Mouse (Mus musculus): ENCODE measurements around the gene Itgb5. TPM values are rescaled to one million over a fixed set of nuclear protein-coding genes. Genes with fewer than 3 reads are reported as not detected.

The Itgb5 gene
- polyA plus RNA-seq, 1 experiment: 0.13 TPM

GRCm38 (mm10) chr16:33914997-33915396 is 85.5 kb downstream of the Itgb5 start:
- Histone ChIP-seq H3K36me3 (ENCODE audit: control insufficient read depth) (peaks cover 3% of the 10 kb centered on the region; the same call in 1 of the 2 replicates), H3K9me3 (ENCODE audit: control insufficient read depth, low read length) (no peaks in the 10 kb centered on the region), H3K27me3 (ENCODE audit: control insufficient read depth) (no peaks in the 10 kb centered on the region), H3K4me1 (ENCODE audit: control insufficient read depth) (no peaks in the 10 kb centered on the region), H3K4me3 (replicated peaks) (no peak overlapping the region)
- no peak for TF ChIP-seq TAL1 (IDR thresholded peaks at IDR 0.05; ENCODE audit: low read length)
- no peak for TF ChIP-seq GATA1 (IDR thresholded peaks at IDR 0.05; ENCODE audit: low read length)

- Histone ChIP-seq H3K4me3 (replicated peaks) (no peak overlapping the region), H3K36me3 (ENCODE audit: control insufficient read depth) (peaks cover 6% of the 10 kb centered on the region; the same call in 1 of the 2 replicates), H3K9me3 (ENCODE audit: control insufficient read depth, low read length) (no peaks in the 10 kb centered on the region), H3K27me3 (ENCODE audit: control insufficient read depth) (no peaks in the 10 kb centered on the region), H3K4me1 (ENCODE audit: control insufficient read depth) (no peaks in the 10 kb centered on the region)
- no peak for TF ChIP-seq GATA1 (IDR thresholded peaks at IDR 0.05; ENCODE audit: low read length)
- no peak for TF ChIP-seq TAL1 (IDR thresholded peaks at IDR 0.05; ENCODE audit: low read length)
Observed at GRCm38 (mm10) chr16:33916473-33917251, 87.2 kb downstream of the Itgb5 start.

GRCm38 (mm10) chr16:33917390-33917789 is 87.9 kb downstream of the Itgb5 start:
- H3K27me3 ChIP-seq (ENCODE audit: control insufficient read depth): no peaks in the 10 kb centered on the region
- H3K9me3 ChIP-seq (ENCODE audit: control insufficient read depth, low read length): no peaks in the 10 kb centered on the region
- no peak overlapping the region for H3K4me3 ChIP-seq (replicated peaks)
- TF ChIP-seq GATA1 (IDR thresholded peaks at IDR 0.05; ENCODE audit: low read length) (no peak), TAL1 (IDR thresholded peaks at IDR 0.05; ENCODE audit: low read length) (no peak)
- peaks cover 6% of the 10 kb centered on the region; the same call in 1 of the 2 replicates for H3K36me3 ChIP-seq (ENCODE audit: control insufficient read depth)
- H3K4me1 ChIP-seq (ENCODE audit: control insufficient read depth): peaks cover 6% of the 10 kb centered on the region

GRCm38 (mm10) chr16:33917926-33918325 is 88.5 kb downstream of the Itgb5 start:
- H3K4me3 ChIP-seq (replicated peaks): no peak overlapping the region
- no peak for TF ChIP-seq TAL1 (IDR thresholded peaks at IDR 0.05; ENCODE audit: low read length)
- TF ChIP-seq GATA1 (IDR thresholded peaks at IDR 0.05; ENCODE audit: low read length): no peak
- H3K4me1 ChIP-seq (ENCODE audit: control insufficient read depth): peaks cover 11% of the 10 kb centered on the region
- peaks cover 6% of the 10 kb centered on the region; the same call in 1 of the 2 replicates for H3K36me3 ChIP-seq (ENCODE audit: control insufficient read depth)
- H3K9me3 ChIP-seq (ENCODE audit: control insufficient read depth, low read length): no peaks in the 10 kb centered on the region
- no peaks in the 10 kb centered on the region for H3K27me3 ChIP-seq (ENCODE audit: control insufficient read depth)

GRCm38 (mm10) chr16:33921514-33921913 is 92.0 kb downstream of the Itgb5 start:
- Histone ChIP-seq H3K27me3 (ENCODE audit: control insufficient read depth) (no peaks in the 10 kb centered on the region), H3K36me3 (ENCODE audit: control insufficient read depth) (peaks cover 6% of the 10 kb centered on the region; the same call in 1 of the 2 replicates), H3K4me3 (replicated peaks) (no peak overlapping the region), H3K4me1 (ENCODE audit: control insufficient read depth) (peaks cover 23% of the 10 kb centered on the region), H3K9me3 (ENCODE audit: control insufficient read depth, low read length) (no peaks in the 10 kb centered on the region)
- TF ChIP-seq GATA1 (IDR thresholded peaks at IDR 0.05; ENCODE audit: low read length) (no peak), TAL1 (IDR thresholded peaks at IDR 0.05; ENCODE audit: low read length) (no peak)

- Histone ChIP-seq H3K4me1 (ENCODE audit: control insufficient read depth) (peaks cover 23% of the 10 kb centered on the region), H3K4me3 (replicated peaks) (no peak overlapping the region), H3K9me3 (ENCODE audit: control insufficient read depth, low read length) (no peaks in the 10 kb centered on the region), H3K36me3 (ENCODE audit: control insufficient read depth) (peaks cover 6% of the 10 kb centered on the region; the same call in 1 of the 2 replicates), H3K27me3 (ENCODE audit: control insufficient read depth) (no peaks in the 10 kb centered on the region)
- TF ChIP-seq TAL1 (IDR thresholded peaks at IDR 0.05; ENCODE audit: low read length): no peak
- no peak for TF ChIP-seq GATA1 (IDR thresholded peaks at IDR 0.05; ENCODE audit: low read length)
Observed at GRCm38 (mm10) chr16:33922111-33923000, 92.9 kb downstream of the Itgb5 start.

GRCm38 (mm10) chr16:33923001-33923316 is 93.5 kb downstream of the Itgb5 start:
- Histone ChIP-seq H3K9me3 (ENCODE audit: control insufficient read depth, low read length) (no peaks in the 10 kb centered on the region), H3K4me3 (replicated peaks) (no peak overlapping the region), H3K36me3 (ENCODE audit: control insufficient read depth) (peaks cover 6% of the 10 kb centered on the region; the same call in 1 of the 2 replicates), H3K4me1 (ENCODE audit: control insufficient read depth) (peaks cover 23% of the 10 kb centered on the region), H3K27me3 (ENCODE audit: control insufficient read depth) (no peaks in the 10 kb centered on the region)
- no peak for TF ChIP-seq TAL1 (IDR thresholded peaks at IDR 0.05; ENCODE audit: low read length)
- TF ChIP-seq GATA1 (IDR thresholded peaks at IDR 0.05; ENCODE audit: low read length): no peak

- Histone ChIP-seq H3K27me3 (ENCODE audit: control insufficient read depth) (no peaks in the 10 kb centered on the region), H3K36me3 (ENCODE audit: control insufficient read depth) (peaks cover 6% of the 10 kb centered on the region; the same call in 1 of the 2 replicates), H3K4me3 (replicated peaks) (no peak overlapping the region), H3K4me1 (ENCODE audit: control insufficient read depth) (peaks cover 23% of the 10 kb centered on the region), H3K9me3 (ENCODE audit: control insufficient read depth, low read length) (no peaks in the 10 kb centered on the region)
- no peak for TF ChIP-seq GATA1 (IDR thresholded peaks at IDR 0.05; ENCODE audit: low read length)
- no peak for TF ChIP-seq TAL1 (IDR thresholded peaks at IDR 0.05; ENCODE audit: low read length)
Observed at GRCm38 (mm10) chr16:33923758-33924157, 94.3 kb downstream of the Itgb5 start.

- TF ChIP-seq GATA1 (IDR thresholded peaks at IDR 0.05; ENCODE audit: low read length) (no peak), TAL1 (IDR thresholded peaks at IDR 0.05; ENCODE audit: low read length) (no peak)
- peaks cover 17% of the 10 kb centered on the region for H3K4me1 ChIP-seq (ENCODE audit: control insufficient read depth)
- H3K9me3 ChIP-seq (ENCODE audit: control insufficient read depth, low read length): no peaks in the 10 kb centered on the region
- no peaks in the 10 kb centered on the region for H3K27me3 ChIP-seq (ENCODE audit: control insufficient read depth)
- no peak overlapping the region for H3K4me3 ChIP-seq (replicated peaks)
- no peaks in the 10 kb centered on the region for H3K36me3 ChIP-seq (ENCODE audit: control insufficient read depth)
Observed at GRCm38 (mm10) chr16:33927263-33927824, 97.9 kb downstream of the Itgb5 start.

All from erythroblast, embryonic 14.5 days (primary cell).